Mouse (Mus musculus) neural tube, embryonic 11.5 days (tissue): ENCODE measurements around the gene Mbd5. TPM values are rescaled to one million over a fixed set of nuclear protein-coding genes. Genes with fewer than 3 reads are reported as not detected.

Source experiments
- ATAC-seq: fragments of 200-750 bp; cut with Nextera tagmentation; 2 replicates; pipeline ENCODE4 v1.8.0; 2017; ENCODE audit warnings: moderate number of reproducible peaks, mild to moderate bottlenecking, moderate TSS enrichment, moderate library complexity; ENCODE audit not compliant: insufficient read depth, low FRiP score, low TSS enrichment
- DNase-seq: peaks from one replicate; pipeline ENCODE4 v3.0.0-alpha.2; 2015; ENCODE audit warnings: low spot score
- H3K27ac ChIP-seq: fragments of 300-500 bp; sonication (generic); 2 replicates; pipeline ENCODE4 v1.5.1; 2014; ENCODE audit warnings: low read depth, mild to moderate bottlenecking, low read length
- H3K27me3 ChIP-seq: fragments of 300-500 bp; sonication (generic); 2 replicates; pipeline ENCODE4 v1.6.1; 2014; ENCODE audit warnings: mild to moderate bottlenecking, low read length, mixed read lengths; ENCODE audit not compliant: control insufficient read depth, insufficient read depth
- H3K36me3 ChIP-seq: fragments of 300-500 bp; sonication (generic); 2 replicates; pipeline ENCODE4 v1.6.1; 2014; ENCODE audit warnings: mild to moderate bottlenecking, low read length, moderate library complexity, mixed read lengths; ENCODE audit not compliant: control insufficient read depth, insufficient read depth
- H3K4me1 ChIP-seq: fragments of 300-500 bp; sonication (generic); 2 replicates; pipeline ENCODE4 v1.6.1; 2014; ENCODE audit warnings: low read length, mixed read lengths; ENCODE audit not compliant: control insufficient read depth, insufficient read depth
- H3K4me2 ChIP-seq: fragments of 300-500 bp; sonication (generic); 2 replicates; pipeline ENCODE4 v1.6.1; 2014; ENCODE audit warnings: low read depth, mild to moderate bottlenecking, moderate library complexity
- H3K4me3 ChIP-seq: fragments of 300-500 bp; sonication (generic); 2 replicates; pipeline ENCODE4 v1.5.1; 2014; ENCODE audit warnings: low read depth, low read length
- H3K9ac ChIP-seq: fragments of 300-500 bp; sonication (generic); 2 replicates; pipeline ENCODE4 v1.6.1; 2014; ENCODE audit warnings: mild to moderate bottlenecking, low read length
- H3K9me3 ChIP-seq: fragments of 300-500 bp; sonication (generic); 2 replicates; pipeline ENCODE4 v1.6.1; 2016; ENCODE audit warnings: low read length; ENCODE audit not compliant: control insufficient read depth
- WGBS: fragments of 180-500 bp; shearing (Covaris S2); extraction: QIAGEN DNeasy Blood & Tissue Kit; methylation state at CpG from one replicate; pipeline ENCODE4 v1.1.7; 2014; 5-methylcytosine and 5-hydroxymethylcytosine counted together
- polyA plus RNA-seq: library from polyadenylated mRNA; unstranded; fragments of >200 nt; fragmentation: Nextera tagmentation; extraction: Ambion mirVana; gene quantifications from 2 replicates; pipeline ENCODE4 v1.2.1, GENCODE M21; 2014

The Mbd5 gene
- polyA plus RNA-seq, 1 experiment from 2014 or later, result 32.2 TPM

DNA sequence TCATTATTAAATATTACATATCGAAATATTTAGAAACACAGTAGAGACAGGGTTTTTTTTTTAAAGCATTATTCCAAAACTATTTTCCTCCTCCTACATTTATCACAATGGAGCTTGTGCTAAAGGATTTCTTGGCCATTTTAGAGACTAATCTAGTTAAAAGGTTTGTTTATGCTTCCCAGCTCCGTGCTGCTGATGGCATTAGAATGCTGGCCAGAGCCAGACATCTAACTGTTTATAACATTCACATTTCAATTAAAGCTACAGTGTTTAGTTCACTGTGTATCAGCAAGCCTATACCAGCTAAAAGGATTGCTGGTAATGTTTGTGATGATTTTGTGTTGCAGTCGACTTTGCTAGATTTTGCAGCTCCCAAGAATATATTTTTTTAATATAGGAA, 7.3 kb downstream of the Mbd5 start:
- H3K9me3 ChIP-seq, result no peaks in the 10 kb centered on the region
- no peaks in the 10 kb centered on the region for H3K36me3 ChIP-seq
- H3K27me3 ChIP-seq, result no peaks in the 10 kb centered on the region
- no peak for DNase-seq
- H3K9ac ChIP-seq, result no peak overlapping the region
- no peaks in the 10 kb centered on the region for H3K4me1 ChIP-seq
- WGBS, result 78% methylated on average over 3 of the region's 3 CpGs
- ATAC-seq, result no peak
- H3K27ac ChIP-seq, result no peak overlapping the region
- no peak overlapping the region for H3K4me2 ChIP-seq
- H3K4me3 ChIP-seq, result no peak overlapping the region

DNA sequence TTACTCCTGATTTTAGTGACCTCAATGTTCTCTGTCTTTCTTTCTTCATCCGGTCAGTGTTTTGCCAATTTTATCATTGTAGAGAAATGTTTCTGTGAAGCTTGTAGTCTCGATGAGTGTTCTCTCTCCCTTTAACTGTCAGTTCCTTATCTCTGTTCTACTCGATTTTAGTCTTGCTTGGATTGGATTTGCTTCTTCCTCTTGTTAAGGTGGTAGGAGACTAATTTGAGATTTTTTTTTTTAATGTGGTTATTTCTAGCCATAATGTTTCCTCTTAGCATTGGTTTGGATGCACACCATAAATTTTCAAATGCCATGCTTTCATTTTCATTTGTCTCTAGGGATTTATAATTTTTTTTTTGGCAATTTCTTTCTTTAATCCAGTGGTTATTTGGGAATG, 29.6 kb downstream of the Mbd5 start:
- DNase-seq (no peak), ATAC-seq (no peak)
- Histone ChIP-seq H3K27me3 (no peaks in the 10 kb centered on the region), H3K9me3 (no peaks in the 10 kb centered on the region), H3K27ac (no peak overlapping the region), H3K9ac (no peak overlapping the region), H3K4me3 (no peak overlapping the region), H3K4me2 (no peak overlapping the region), H3K4me1 (no peaks in the 10 kb centered on the region), H3K36me3 (no peaks in the 10 kb centered on the region)
- WGBS, result 85% methylated on average over 3 of the region's 3 CpGs

- Histone ChIP-seq H3K9me3 (no peaks in the 10 kb centered on the region), H3K27ac (no peak overlapping the region), H3K4me2 (no peak overlapping the region), H3K4me3 (no peak overlapping the region), H3K9ac (no peak overlapping the region), H3K36me3 (no peaks in the 10 kb centered on the region), H3K4me1 (no peaks in the 10 kb centered on the region), H3K27me3 (no peaks in the 10 kb centered on the region)
- no peak for DNase-seq
- no peak for ATAC-seq
- WGBS, result 93% methylated on average over 3 of the region's 3 CpGs
Measured at GRCm38 (mm10) chr2:48990322-48990721, 41.0 kb downstream of the Mbd5 start.

- DNase-seq (no peak), ATAC-seq (no peak)
- Histone ChIP-seq H3K36me3 (no peaks in the 10 kb centered on the region), H3K4me1 (no peaks in the 10 kb centered on the region), H3K4me3 (no peak overlapping the region), H3K27ac (no peak overlapping the region), H3K9me3 (peaks cover 3% of the 10 kb centered on the region; the same call in 1 of the 2 replicates), H3K9ac (no peak overlapping the region), H3K27me3 (no peaks in the 10 kb centered on the region), H3K4me2 (no peak overlapping the region)
- 81% methylated on average over 3 of the region's 3 CpGs for WGBS
Measured at GRCm38 (mm10) chr2:49040481-49040880, 91.2 kb downstream of the Mbd5 start.

- no peak for DNase-seq
- H3K27me3 ChIP-seq, result no peaks in the 10 kb centered on the region
- H3K9me3 ChIP-seq, result no peaks in the 10 kb centered on the region
- ATAC-seq, result no peak
- no peak overlapping the region for H3K4me3 ChIP-seq
- H3K4me2 ChIP-seq, result no peak overlapping the region
- no peaks in the 10 kb centered on the region for H3K36me3 ChIP-seq
- no peak overlapping the region for H3K27ac ChIP-seq
- no peak overlapping the region for H3K9ac ChIP-seq
- H3K4me1 ChIP-seq, result no peaks in the 10 kb centered on the region
- WGBS, result 93% methylated on average over 4 of the region's 4 CpGs
Measured at GRCm38 (mm10) chr2:49050030-49050429, 100.7 kb downstream of the Mbd5 start.

- ATAC-seq (no peak), DNase-seq (no peak)
- H3K36me3 ChIP-seq, result no peaks in the 10 kb centered on the region
- H3K27ac ChIP-seq, result no peak overlapping the region
- no peak overlapping the region for H3K9ac ChIP-seq
- no peak overlapping the region for H3K4me3 ChIP-seq
- no peaks in the 10 kb centered on the region for H3K9me3 ChIP-seq
- no peaks in the 10 kb centered on the region for H3K27me3 ChIP-seq
- H3K4me1 ChIP-seq, result no peaks in the 10 kb centered on the region
- no peak overlapping the region for H3K4me2 ChIP-seq
Measured at GRCm38 (mm10) chr2:49067886-49068285, 118.6 kb downstream of the Mbd5 start.

GRCm38 (mm10) chr2:49084966-49085365, 135.7 kb downstream of the Mbd5 start:
- no peak overlapping the region for H3K27ac ChIP-seq

DNA sequence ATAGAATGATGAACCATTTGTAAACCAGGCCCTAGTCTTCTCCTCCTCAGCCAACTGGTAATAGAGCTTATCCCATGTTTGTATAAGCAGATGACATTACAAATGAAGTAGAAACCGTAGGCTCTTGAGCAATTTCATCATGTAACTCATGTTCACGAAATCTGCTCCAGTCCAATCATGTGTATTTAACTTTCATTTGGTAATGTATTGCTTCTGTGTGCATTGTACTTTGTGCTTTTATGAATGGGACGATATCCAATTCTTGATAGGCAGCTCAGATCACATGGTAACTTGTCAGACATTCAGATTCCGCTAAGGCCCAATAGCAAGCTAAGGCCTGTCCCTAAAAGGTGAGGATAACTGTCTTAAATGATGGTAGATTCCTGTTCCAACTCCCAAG, 141.5 kb downstream of the Mbd5 start:
- Histone ChIP-seq H3K9ac (no peak overlapping the region), H3K36me3 (no peaks in the 10 kb centered on the region), H3K4me1 (no peaks in the 10 kb centered on the region), H3K27me3 (no peaks in the 10 kb centered on the region), H3K9me3 (no peaks in the 10 kb centered on the region), H3K27ac (no peak overlapping the region), H3K4me2 (no peak overlapping the region), H3K4me3 (no peak overlapping the region)
- WGBS, result 91% methylated on average over 4 of the region's 4 CpGs
- DNase-seq (no peak), ATAC-seq (no peak)

More at GRCm38 (mm10) chr2:49084966-49085365, 135.7 kb downstream of the Mbd5 start:
- Histone ChIP-seq H3K4me3 (no peak overlapping the region), H3K27me3 (no peaks in the 10 kb centered on the region), H3K4me1 (no peaks in the 10 kb centered on the region), H3K9me3 (no peaks in the 10 kb centered on the region), H3K4me2 (no peak overlapping the region), H3K36me3 (no peaks in the 10 kb centered on the region), H3K9ac (no peak overlapping the region)
- WGBS, result 86% methylated on average over 4 of the region's 4 CpGs
- ATAC-seq (no peak), DNase-seq (no peak)

- ATAC-seq, result no peak
- H3K4me1 ChIP-seq, result no peaks in the 10 kb centered on the region
Measured at GRCm38 (mm10) chr2:49096765-49097164, 147.5 kb downstream of the Mbd5 start.

More at GRCm38 (mm10) chr2:49096765-49097164, 147.5 kb downstream of the Mbd5 start:
- no peak overlapping the region for H3K4me3 ChIP-seq
- no peaks in the 10 kb centered on the region for H3K27me3 ChIP-seq
- H3K36me3 ChIP-seq, result no peaks in the 10 kb centered on the region
- H3K9ac ChIP-seq, result no peak overlapping the region
- H3K27ac ChIP-seq, result no peak overlapping the region
- H3K4me2 ChIP-seq, result no peak overlapping the region
- H3K9me3 ChIP-seq, result no peaks in the 10 kb centered on the region
- no peak for DNase-seq
